Mouse (Mus musculus) left cerebral cortex, postnatal 25 days (tissue): ENCODE measurements at regions not wholly inside any gene's neighbourhood (a gene's known extent, or its start where the extent isn't known, plus 50 kb on each side); places are given as distances from the start of the nearest gene placed in this dataset.

Experiments
- DNase-seq, 2 experiments: peaks; one replicate each; pipeline ENCODE4 v3.0.0; 2022; ENCODE audit warnings: low spot score in 2 of 2, mixed read lengths in 1 of 2
- intact Hi-C: fragments of 180-260 bp; cut with DNase I; formaldehyde crosslinking; loops from one replicate; pipeline ENCODE4 v1.15.1; 2025

DNA sequence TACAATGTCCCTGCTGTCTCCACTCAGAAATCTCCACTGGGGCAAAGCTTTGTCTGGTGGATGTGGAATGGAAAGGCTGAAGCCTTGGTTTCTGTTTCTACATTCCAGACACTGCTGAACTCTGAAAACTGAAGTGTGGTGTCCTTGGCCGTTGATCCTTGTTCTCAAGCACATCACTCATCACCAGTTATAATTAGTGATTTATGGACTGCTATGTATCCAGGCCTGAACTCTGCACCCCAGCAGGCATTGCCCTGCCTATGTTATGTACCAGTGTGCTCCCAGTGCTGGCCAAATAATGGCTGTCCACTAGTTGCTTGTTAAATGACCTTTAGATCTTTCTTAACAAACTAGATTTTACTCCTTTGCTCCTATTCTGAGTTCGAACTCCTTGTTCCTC is 75.6 kb upstream of the Ntf3 start:
- no peak for DNase-seq
- intact Hi-C loops, result loop anchor here (5.0 kb wide), 1 partner anchor 465 kb away; no protein-coding TSS in a partner anchor

DNA sequence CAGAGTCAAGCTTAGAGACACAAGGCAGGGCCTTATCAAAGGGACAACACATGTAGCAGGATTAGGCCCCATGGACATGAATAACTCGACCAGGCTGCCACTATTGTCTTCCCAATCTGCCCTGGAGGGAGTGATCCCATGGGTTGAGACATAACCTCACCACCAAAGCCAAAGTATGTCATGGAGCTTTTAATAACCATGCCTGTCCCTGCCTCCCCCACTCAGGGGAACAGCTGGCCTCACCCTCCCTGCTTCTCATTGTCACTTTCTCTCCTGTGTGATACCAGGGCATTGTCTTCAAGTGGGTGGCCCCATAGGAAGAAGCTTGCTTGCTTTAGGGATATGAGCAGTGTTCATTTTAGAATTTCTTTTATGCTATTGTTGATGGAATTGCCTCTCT is 73.5 kb upstream of the Ntf3 start:
- intact Hi-C loops, result loop anchor here (5.0 kb wide), 1 partner anchor 463 kb away; no protein-coding TSS in a partner anchor
- no peak for DNase-seq
